In the genomic region with DNA sequence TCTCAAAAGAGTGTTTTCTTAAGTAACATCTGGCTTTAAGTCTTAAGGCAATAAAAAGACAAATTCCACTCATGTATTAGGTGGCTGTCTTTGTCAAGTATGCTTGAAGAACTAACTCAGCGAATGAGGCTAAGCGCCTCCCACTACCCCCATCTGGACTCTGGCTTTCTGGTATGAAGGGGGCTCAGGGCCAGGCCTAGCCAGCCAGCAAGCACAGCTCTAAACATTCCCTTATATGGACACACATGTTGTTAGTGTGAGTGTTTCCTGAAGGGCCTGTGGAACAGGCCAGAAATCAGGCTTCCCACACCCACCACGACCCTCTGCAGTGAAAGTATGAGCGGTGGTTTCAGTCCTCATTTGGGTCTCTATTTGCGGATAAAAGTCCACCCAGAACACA, we compare ENCODE assay signal across 8 mouse cellular contexts. TPM values are rescaled to one million over a fixed set of nuclear protein-coding genes. Genes with fewer than 3 reads are reported as not detected.
DNase-seq lines count a peak whose midpoint lies in the region; ATAC-seq and TF ChIP-seq lines count a peak whose summit lies in the region.

No protein-coding gene starts in this region.

- 74% methylated on average over 5 of the region's 5 CpGs for WGBS in liver, postnatal 0 days (ENCODE audit: insufficient replicate concordance)
- 39% methylated on average over 5 of the region's 5 CpGs for WGBS in embryonic facial prominence, embryonic 15.5 days
- WGBS in intestine, postnatal 0 days, result 48% methylated on average over 5 of the region's 5 CpGs

- H3K4me1 ChIP-seq in liver, postnatal 0 days (ENCODE audit: insufficient read depth), result peaks cover 3% of the 10 kb centered on the region; the same call in 1 of the 2 replicates
- H3K4me1 ChIP-seq in embryonic facial prominence, embryonic 15.5 days, result peaks cover 28% of the 10 kb centered on the region
- H3K4me1 ChIP-seq in intestine, postnatal 0 days (replicated peaks; ENCODE audit: control insufficient read depth, insufficient read depth, low read length), result peaks cover 11% of the 10 kb centered on the region; the same call in 1 of the 2 replicates

- TF ChIP-seq CTCF in liver, postnatal 0 days (IDR thresholded peaks at IDR 0.05; ENCODE audit: low read depth), result no peak
- TF ChIP-seq CTCF in intestine, postnatal 0 days (IDR thresholded peaks at IDR 0.05; ENCODE audit: low read depth), result no peak

- peak; percentile 37 for DNase-seq in liver
- DNase-seq in liver, postnatal 0 days, result no peak
- peak; percentile 48 for DNase-seq in neural tube, embryonic 10.5 days (ENCODE audit: extremely low spot score, low spot score)
- DNase-seq in urinary bladder, adult 2 months (ENCODE audit: low spot score), result no peak
- no peak for DNase-seq in Muller cell, postnatal 12 days (ENCODE audit: inconsistent ontology term)
- DNase-seq in cerebellum, adult 11 months, result no peak

- H3K9ac ChIP-seq in liver, postnatal 0 days (replicated peaks), result no peak overlapping the region
- H3K9ac ChIP-seq in embryonic facial prominence, embryonic 15.5 days, result no peak overlapping the region
- no peak overlapping the region for H3K9ac ChIP-seq in intestine, postnatal 0 days (ENCODE audit: low read depth, low read length)

- no peak overlapping the region for H3K4me3 ChIP-seq in liver, postnatal 0 days (ENCODE audit: low read depth, low read length)
- no peak overlapping the region for H3K4me3 ChIP-seq in embryonic facial prominence, embryonic 15.5 days (replicated peaks)
- H3K4me3 ChIP-seq in intestine, postnatal 0 days (ENCODE audit: low read depth, low read length), result no peak overlapping the region

- no peak overlapping the region for H3K27ac ChIP-seq in liver, postnatal 0 days (ENCODE audit: low read depth)
- H3K27ac ChIP-seq in embryonic facial prominence, embryonic 15.5 days (replicated peaks), result peak overlapping the region; percentile 92
- peak overlapping the region; percentile 70 for H3K27ac ChIP-seq in intestine, postnatal 0 days (ENCODE audit: low read depth, low read length)

- H3K36me3 ChIP-seq in liver, postnatal 0 days (replicated peaks; ENCODE audit: insufficient read depth, low read length), result 0 out of 2 replicates have a peak, but pooled peaks cover 2% of the 10 kb centered on the region
- no peaks in the 10 kb centered on the region for H3K36me3 ChIP-seq in embryonic facial prominence, embryonic 15.5 days
- H3K36me3 ChIP-seq in intestine, postnatal 0 days (ENCODE audit: control insufficient read depth, insufficient read depth), result no peaks in the 10 kb centered on the region

- TF ChIP-seq EP300 in liver, postnatal 0 days (IDR thresholded peaks at IDR 0.05; ENCODE audit: low read depth), result no peak

- no peaks in the 10 kb centered on the region for H3K9me3 ChIP-seq in liver, postnatal 0 days (ENCODE audit: low read length)
- H3K9me3 ChIP-seq in embryonic facial prominence, embryonic 15.5 days (replicated peaks), result no peaks in the 10 kb centered on the region
- no peaks in the 10 kb centered on the region for H3K9me3 ChIP-seq in intestine, postnatal 0 days (ENCODE audit: control insufficient read depth)

- ATAC-seq in liver, postnatal 0 days, result no peak
- peak; percentile 82 for ATAC-seq in embryonic facial prominence, embryonic 15.5 days (ENCODE audit: insufficient number of reproducible peaks, low FRiP score, low TSS enrichment, low read depth)
- 0 out of 2 replicates have a peak, but pooled peaks have one; percentile 16 for ATAC-seq in intestine, postnatal 0 days

- H3K4me2 ChIP-seq in liver, postnatal 0 days (ENCODE audit: low read depth, low read length), result no peak overlapping the region
- no peak overlapping the region for H3K4me2 ChIP-seq in embryonic facial prominence, embryonic 15.5 days (replicated peaks)
- no peak overlapping the region for H3K4me2 ChIP-seq in intestine, postnatal 0 days (replicated peaks; ENCODE audit: low read depth)

- no peaks in the 10 kb centered on the region for H3K27me3 ChIP-seq in liver, postnatal 0 days (ENCODE audit: insufficient read depth, low read length)
- H3K27me3 ChIP-seq in embryonic facial prominence, embryonic 15.5 days, result no peaks in the 10 kb centered on the region
- no peaks in the 10 kb centered on the region for H3K27me3 ChIP-seq in intestine, postnatal 0 days (replicated peaks; ENCODE audit: control insufficient read depth, insufficient read depth, low read length)

RNA-seq across cellular contexts. Expression of a gene that starts 21.5 kb away (rescaled TPM):
- polyA plus RNA-seq in liver, postnatal 0 days (2015; fragmentation: Nextera tagmentation; extraction: Ambion mirVana), result 0.06 and 0.13 TPM in 2 replicates
- polyA plus RNA-seq in embryonic facial prominence, embryonic 15.5 days (2015; fragmentation: Nextera tagmentation; extraction: Ambion mirVana), result 2.9 and 3.4 TPM in 2 replicates
- polyA plus RNA-seq in intestine, postnatal 0 days (2015; fragmentation: Nextera tagmentation; extraction: Ambion mirVana), result 0.10 and 0.17 TPM in 2 replicates
- 0.07 TPM in 2 replicates for polyA plus RNA-seq in urinary bladder, adult 2 months (2012; rRNA removed)

RNA-seq across cellular contexts. Expression of a gene that starts 47.5 kb away (rescaled TPM):
- polyA plus RNA-seq in liver, postnatal 0 days (2015; fragmentation: Nextera tagmentation; extraction: Ambion mirVana), result not detected in 2 replicates
- 7.1 and 9.5 TPM in 2 replicates for polyA plus RNA-seq in embryonic facial prominence, embryonic 15.5 days (2015; fragmentation: Nextera tagmentation; extraction: Ambion mirVana)
- polyA plus RNA-seq in intestine, postnatal 0 days (2015; fragmentation: Nextera tagmentation; extraction: Ambion mirVana), result 2.1 and 2.9 TPM in 2 replicates
- polyA plus RNA-seq in urinary bladder, adult 2 months (2012; rRNA removed), result 40.3 and 48.3 TPM in 2 replicates

Comparison
In these comparisons a context has a peak if more than half of its experiments do, and no peak if none do; other contexts are left out.
1. DNase-seq: peak in liver (single experiment) and neural tube, embryonic 10.5 days (single experiment); none in liver, postnatal 0 days (single experiment), urinary bladder, adult 2 months (single experiment), Muller cell, postnatal 12 days (single experiment) and cerebellum, adult 11 months (single experiment).